Mouse (Mus musculus): ENCODE data around the gene Lingo4. TPM values are rescaled to one million over a fixed set of nuclear protein-coding genes. Genes with fewer than 3 reads are reported as not detected.

Lingo4 gene
- total and polyA plus RNA-seq, 3 experiments = 0.04 to 0.09 (median 0.05) TPM

DNA sequence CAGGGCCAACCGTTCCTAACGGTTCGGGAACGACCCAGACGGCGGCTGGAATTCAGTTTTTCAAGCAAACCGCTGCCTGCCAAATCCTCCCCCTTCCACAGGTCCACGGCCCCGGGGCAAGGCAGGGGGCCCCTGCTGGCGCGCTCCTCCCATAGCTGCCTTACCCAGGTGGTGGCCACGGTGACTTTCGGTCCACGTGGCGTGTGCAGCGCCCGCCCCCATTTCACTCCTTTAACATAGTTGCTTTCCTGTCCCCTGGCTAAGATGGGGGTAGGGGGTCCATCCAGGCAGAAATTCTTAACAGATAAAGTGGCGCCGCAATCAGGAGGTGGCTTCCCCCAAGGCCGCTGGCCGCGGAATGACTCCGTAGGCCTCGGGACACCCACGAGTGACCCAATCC lies 14.2 kb downstream of the Lingo4 start:
- intact Hi-C loops (cut with DNase I) = no loop called here
- Histone ChIP-seq H3K4me1 (ENCODE audit: control insufficient read depth, insufficient read depth, low read length) (no peaks in the 10 kb centered on the region; the same call in 1 of the 2 replicates), H3K36me3 (ENCODE audit: control insufficient read depth, insufficient read depth, low read length) (no peaks in the 10 kb centered on the region), H3K9ac (ENCODE audit: low read depth, low read length) (peak overlapping the region; percentile 27), H3K27me3 (ENCODE audit: control insufficient read depth, insufficient read depth, low read length) (no peaks in the 10 kb centered on the region), H3K27ac (no peak overlapping the region), H3K79me2 (replicated peaks; ENCODE audit: control insufficient read depth, insufficient read depth, low read length) (no peaks in the 10 kb centered on the region), H3K4me3 (peak overlapping the region; percentile 57)
- no peak for DNase-seq
- TF ChIP-seq EP300 (IDR thresholded peaks at IDR 0.05; ENCODE audit: insufficient read depth, low read depth, low read length) = no peak
- TF ChIP-seq CTCF (IDR thresholded peaks at IDR 0.05) = no peak
- no peak for TF ChIP-seq POLR2A (IDR thresholded peaks at IDR 0.05; ENCODE audit: insufficient read depth, low read depth, low read length)
- 8% methylated on average over 25 of the region's 25 CpGs for WGBS

DNA sequence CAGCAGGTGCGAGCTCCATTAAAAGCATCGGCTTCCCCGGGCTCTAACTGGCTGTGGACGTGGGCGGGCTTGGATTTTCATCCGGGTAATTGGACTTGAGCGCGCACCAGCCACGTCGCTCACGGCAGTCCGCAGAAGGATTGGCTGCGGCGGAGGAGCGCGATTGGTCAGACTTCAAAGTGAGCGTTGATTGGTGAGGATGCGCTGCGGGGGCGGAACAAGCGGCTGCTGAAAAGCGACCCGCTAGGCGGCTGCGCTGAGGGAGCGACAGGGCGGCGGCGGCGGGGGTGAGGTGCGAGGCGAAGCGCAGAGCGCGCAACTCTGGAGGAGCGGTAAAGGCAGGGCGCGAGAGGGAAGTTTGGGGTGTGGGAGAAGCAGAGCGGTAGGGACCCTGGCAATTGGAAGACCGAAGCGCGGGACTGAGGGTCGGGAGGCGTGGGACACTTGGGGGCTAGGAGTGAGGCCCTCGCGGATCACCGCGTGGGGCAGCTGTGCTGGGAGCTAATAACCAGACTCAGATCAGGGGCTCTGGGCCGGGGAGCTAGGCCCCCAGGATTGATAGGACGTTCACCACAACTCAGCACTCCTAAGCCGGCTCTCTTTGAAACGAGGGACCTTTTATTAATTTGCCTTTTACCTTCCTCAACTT lies 14.8 kb downstream of the Lingo4 start, which contains the start of gene Tdrkh:
TSS of gene Tdrkh (plus strand) at position 243 of the 649 bp plus-strand sequence.
- WGBS = 9% methylated on average over 52 of the region's 52 CpGs
- Histone ChIP-seq H3K4me3 (peak within 1 kb of the TSS; percentile 57), H3K4me1 (ENCODE audit: control insufficient read depth, insufficient read depth, low read length) (no peaks in the 10 kb centered on the region; the same call in 1 of the 2 replicates), H3K79me2 (replicated peaks; ENCODE audit: control insufficient read depth, insufficient read depth, low read length) (no peaks in the 10 kb centered on the region), H3K36me3 (ENCODE audit: control insufficient read depth, insufficient read depth, low read length) (no peaks in the 10 kb centered on the region), H3K9ac (ENCODE audit: low read depth, low read length) (peak within 1 kb of the TSS; percentile 44), H3K27ac (no peak within 1 kb of the TSS), H3K27me3 (ENCODE audit: control insufficient read depth, insufficient read depth, low read length) (no peaks in the 10 kb centered on the region)
- TF ChIP-seq EP300 (IDR thresholded peaks at IDR 0.05; ENCODE audit: insufficient read depth, low read depth, low read length) = no peak
- no peak for TF ChIP-seq POLR2A (IDR thresholded peaks at IDR 0.05; ENCODE audit: insufficient read depth, low read depth, low read length)
- peak; percentile 45 for TF ChIP-seq CTCF (IDR thresholded peaks at IDR 0.05)
- intact Hi-C loops (cut with DNase I) = no loop called here
- peak; percentile 88 to 94 for DNase-seq

DNA sequence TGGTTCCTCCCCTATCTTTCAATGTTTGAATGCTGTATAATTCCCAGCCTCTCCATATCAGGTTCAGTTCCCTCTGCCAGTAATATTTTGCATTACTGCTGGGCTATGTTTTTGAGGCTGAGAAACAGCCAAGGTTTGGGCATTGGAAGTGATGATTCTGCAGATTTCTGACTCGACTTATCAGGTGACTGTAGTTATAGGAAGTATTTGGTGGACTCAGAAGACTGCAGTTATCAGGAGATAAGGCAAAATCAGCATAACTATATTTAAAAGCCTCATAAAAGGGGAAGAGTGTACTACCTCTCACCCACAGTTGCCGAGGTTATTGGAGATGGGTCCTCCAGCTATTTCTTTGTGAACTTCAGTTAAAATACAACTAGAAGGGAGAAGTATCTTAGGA lies 32.7 kb downstream of the Lingo4 start:
- TF ChIP-seq EP300 (IDR thresholded peaks at IDR 0.05; ENCODE audit: insufficient read depth, low read depth, low read length) (no peak), CTCF (IDR thresholded peaks at IDR 0.05) (no peak), POLR2A (IDR thresholded peaks at IDR 0.05; ENCODE audit: insufficient read depth, low read depth, low read length) (no peak)
- no peak overlapping the region for H3K4me3 ChIP-seq
- 46% methylated on average over 2 of the region's 2 CpGs for WGBS
- no peaks in the 10 kb centered on the region for H3K79me2 ChIP-seq (replicated peaks; ENCODE audit: control insufficient read depth, insufficient read depth, low read length)
- no peak for DNase-seq
- no peak overlapping the region for H3K9ac ChIP-seq (ENCODE audit: low read depth, low read length)
- H3K36me3 ChIP-seq (ENCODE audit: control insufficient read depth, insufficient read depth, low read length) = no peaks in the 10 kb centered on the region
- H3K27me3 ChIP-seq (ENCODE audit: control insufficient read depth, insufficient read depth, low read length) = no peaks in the 10 kb centered on the region
- no peak overlapping the region for H3K27ac ChIP-seq
- intact Hi-C loops (cut with DNase I) = no loop called here
- H3K4me1 ChIP-seq (ENCODE audit: control insufficient read depth, insufficient read depth, low read length) = no peaks in the 10 kb centered on the region

GRCm38 (mm10) chr3:94434305-94434704 lies 36.0 kb downstream of the Lingo4 start:
- no peaks in the 10 kb centered on the region for H3K79me2 ChIP-seq (replicated peaks; ENCODE audit: control insufficient read depth, insufficient read depth, low read length)
- intact Hi-C loops (cut with DNase I) = no loop called here
- no peak overlapping the region for H3K27ac ChIP-seq
- H3K9ac ChIP-seq (ENCODE audit: low read depth, low read length) = no peak overlapping the region
- no peaks in the 10 kb centered on the region for H3K27me3 ChIP-seq (ENCODE audit: control insufficient read depth, insufficient read depth, low read length)
- H3K36me3 ChIP-seq (ENCODE audit: control insufficient read depth, insufficient read depth, low read length) = no peaks in the 10 kb centered on the region
- H3K4me1 ChIP-seq (ENCODE audit: control insufficient read depth, insufficient read depth, low read length) = no peaks in the 10 kb centered on the region
- TF ChIP-seq EP300 (IDR thresholded peaks at IDR 0.05; ENCODE audit: insufficient read depth, low read depth, low read length) (no peak), POLR2A (IDR thresholded peaks at IDR 0.05; ENCODE audit: insufficient read depth, low read depth, low read length) (no peak), CTCF (IDR thresholded peaks at IDR 0.05) (no peak)
- H3K4me3 ChIP-seq = no peak overlapping the region
- 87% methylated on average over 2 of the region's 2 CpGs for WGBS
- no peak for DNase-seq

GRCm38 (mm10) chr3:94436420-94436819 lies 38.1 kb downstream of the Lingo4 start:
- no peak for TF ChIP-seq POLR2A (IDR thresholded peaks at IDR 0.05; ENCODE audit: insufficient read depth, low read depth, low read length)
- no peak for TF ChIP-seq CTCF (IDR thresholded peaks at IDR 0.05)
- TF ChIP-seq EP300 (IDR thresholded peaks at IDR 0.05; ENCODE audit: insufficient read depth, low read depth, low read length) = no peak
- intact Hi-C loops (cut with DNase I) = no loop called here
- 77% methylated on average over 9 of the region's 9 CpGs for WGBS

DNA sequence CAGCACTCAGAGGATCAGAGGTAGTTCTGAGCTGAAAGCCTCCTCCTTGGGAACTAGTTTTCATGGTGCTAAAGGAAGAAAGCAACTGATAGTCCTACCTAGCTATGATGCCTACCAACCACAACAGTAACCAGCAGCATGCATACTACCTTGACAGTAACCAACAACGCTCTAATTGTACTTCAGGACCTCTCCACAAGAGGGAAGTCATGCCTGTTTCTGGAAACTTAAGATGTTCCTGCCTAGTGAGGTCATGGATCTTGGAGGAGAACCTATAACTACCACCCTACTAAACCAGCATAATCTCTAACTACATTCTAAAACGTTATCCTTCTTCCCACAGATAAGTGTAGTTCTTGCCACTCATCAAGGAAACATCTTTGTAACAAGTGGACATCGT lies 42.9 kb downstream of the Lingo4 start:
- TF ChIP-seq CTCF (IDR thresholded peaks at IDR 0.05) (peak; percentile 46), POLR2A (IDR thresholded peaks at IDR 0.05; ENCODE audit: insufficient read depth, low read depth, low read length) (no peak)
- Histone ChIP-seq H3K4me3 (no peak overlapping the region), H3K36me3 (ENCODE audit: control insufficient read depth, insufficient read depth, low read length) (no peaks in the 10 kb centered on the region; the same call in 1 of the 2 replicates), H3K4me1 (ENCODE audit: control insufficient read depth, insufficient read depth, low read length) (peaks cover 1% of the 10 kb centered on the region), H3K27ac (no peak overlapping the region), H3K79me2 (replicated peaks; ENCODE audit: control insufficient read depth, insufficient read depth, low read length) (0 out of 2 replicates have a peak, but pooled peaks cover 1% of the 10 kb centered on the region), H3K9ac (ENCODE audit: low read depth, low read length) (no peak overlapping the region), H3K27me3 (ENCODE audit: control insufficient read depth, insufficient read depth, low read length) (0 out of 2 replicates have a peak, but pooled peaks cover 3% of the 10 kb centered on the region)
- intact Hi-C loops (cut with DNase I) = loop anchor here (10.0 kb wide), 1 partner anchor 126 kb away; the partner anchor contains the start of gene Them4
- DNase-seq = no peak
- 42% methylated on average over 3 of the region's 3 CpGs for WGBS

More at GRCm38 (mm10) chr3:94436420-94436819, 38.1 kb downstream of the Lingo4 start:
- no peak overlapping the region for H3K9ac ChIP-seq (ENCODE audit: low read depth, low read length)
- no peaks in the 10 kb centered on the region for H3K79me2 ChIP-seq (replicated peaks; ENCODE audit: control insufficient read depth, insufficient read depth, low read length)
- no peaks in the 10 kb centered on the region for H3K36me3 ChIP-seq (ENCODE audit: control insufficient read depth, insufficient read depth, low read length)
- H3K4me3 ChIP-seq = no peak overlapping the region
- DNase-seq = no peak
- H3K4me1 ChIP-seq (ENCODE audit: control insufficient read depth, insufficient read depth, low read length) = no peaks in the 10 kb centered on the region
- H3K27me3 ChIP-seq (ENCODE audit: control insufficient read depth, insufficient read depth, low read length) = 0 out of 2 replicates have a peak, but pooled peaks cover 3% of the 10 kb centered on the region
- no peak overlapping the region for H3K27ac ChIP-seq
